Mouse (Mus musculus) spleen, postnatal 10 days (tissue): ENCODE measurements at regions not wholly inside any gene's neighbourhood (a gene's known extent, or its start where the extent isn't known, plus 50 kb on each side); places are given as distances from the start of the nearest gene placed in this dataset.
"Not testable (repeated sequence)": the region's sequence is repeated elsewhere in the genome, so short reads cannot be mapped to it uniquely, and the experiment has no call there.

Experiments
- DNase-seq, 2 experiments: peaks; one replicate each; pipeline ENCODE4 v3.0.0; 2021 to 2022; ENCODE audit warnings: low spot score in 2 of 2

GRCm38 (mm10) chr2:92664939-92665338 lies 65.4 kb downstream of the Chst1 start:
- no peak for DNase-seq

GRCm38 (mm10) chr2:92667192-92667591 lies 67.7 kb downstream of the Chst1 start:
- DNase-seq, result peak in 1 of 2 experiments; percentile 41

- DNase-seq, result no peak
These were observed 68.2 kb downstream of the Chst1 start for GRCm38 (mm10) chr2:92667756-92668155.

GRCm38 (mm10) chr2:92669431-92670081 lies 70.0 kb downstream of the Chst1 start:
- not testable (repeated sequence) for DNase-seq

GRCm38 (mm10) chr2:92671586-92671985 lies 72.1 kb downstream of the Chst1 start:
- DNase-seq, result peak in 1 of 2 experiments; percentile 73

GRCm38 (mm10) chr2:92672106-92672505 lies 72.6 kb downstream of the Chst1 start:
- DNase-seq, result no peak

- no peak for DNase-seq
These were observed 73.7 kb downstream of the Chst1 start for GRCm38 (mm10) chr2:92673064-92673813.

- DNase-seq, result no peak
These were observed 74.4 kb downstream of the Chst1 start for GRCm38 (mm10) chr2:92673931-92674330.

GRCm38 (mm10) chr2:92675247-92675646 lies 75.7 kb downstream of the Chst1 start:
- DNase-seq, result no peak

GRCm38 (mm10) chr2:92678276-92678930 lies 78.9 kb downstream of the Chst1 start:
- DNase-seq, result no peak

- peak in 1 of 2 experiments; percentile 56 for DNase-seq
These were observed 79.6 kb downstream of the Chst1 start for GRCm38 (mm10) chr2:92678999-92679704.

GRCm38 (mm10) chr2:92682256-92682655 lies 82.7 kb downstream of the Chst1 start:
- DNase-seq, result no peak

GRCm38 (mm10) chr2:92687702-92688101 lies 88.2 kb downstream of the Chst1 start:
- DNase-seq, result no peak

GRCm38 (mm10) chr2:92689203-92689602 lies 89.7 kb downstream of the Chst1 start:
- no peak for DNase-seq

GRCm38 (mm10) chr2:92690304-92690703 lies 90.8 kb downstream of the Chst1 start:
- no peak for DNase-seq

GRCm38 (mm10) chr2:92691438-92691837 lies 91.9 kb downstream of the Chst1 start:
- DNase-seq, result no peak

- DNase-seq, result no peak
These were observed 93.1 kb downstream of the Chst1 start for GRCm38 (mm10) chr2:92692623-92693022.

GRCm38 (mm10) chr2:92693024-92693423 lies 93.5 kb downstream of the Chst1 start:
- DNase-seq, result no peak

- no peak for DNase-seq
These were observed 95.3 kb downstream of the Chst1 start for GRCm38 (mm10) chr2:92694797-92695196.

- DNase-seq, result no peak
These were observed 96.4 kb downstream of the Chst1 start for GRCm38 (mm10) chr2:92695869-92696268.

GRCm38 (mm10) chr2:92697721-92698120 lies 98.2 kb downstream of the Chst1 start:
- no peak for DNase-seq

GRCm38 (mm10) chr2:92699360-92699759 lies 99.9 kb downstream of the Chst1 start:
- no peak for DNase-seq
